Mouse (Mus musculus): ENCODE data around the gene Csnk1g2. TPM values are rescaled to one million over a fixed set of nuclear protein-coding genes. Genes with fewer than 3 reads are reported as not detected.

Gene Csnk1g2
- polyA plus RNA-seq, 1 experiment from 2014 or later: 250 TPM

- WGBS: 89% methylated on average over 4 of the region's 4 CpGs
- no peaks in the 10 kb centered on the region for H3K9me3 ChIP-seq
- H3K4me2 ChIP-seq (replicated peaks): no peak overlapping the region
- no peak overlapping the region for H3K27ac ChIP-seq
- no peaks in the 10 kb centered on the region for H3K27me3 ChIP-seq
- no peak overlapping the region for H3K9ac ChIP-seq
- no peak for ATAC-seq (ENCODE audit: insufficient number of reproducible peaks, insufficient read depth, low FRiP score, low TSS enrichment)
- peaks cover 70% of the 10 kb centered on the region for H3K36me3 ChIP-seq
- H3K4me1 ChIP-seq: peaks cover 28% of the 10 kb centered on the region
- H3K4me3 ChIP-seq: no peak overlapping the region
Measured at GRCm38 (mm10) chr10:80671251-80671650, 48.6 kb downstream of the Csnk1g2 start.

- H3K27ac ChIP-seq: no peak overlapping the region
- H3K36me3 ChIP-seq: peaks cover 62% of the 10 kb centered on the region
- no peak overlapping the region for H3K9ac ChIP-seq
- WGBS: 77% methylated on average over 11 of the region's 11 CpGs
- H3K4me1 ChIP-seq: peaks cover 30% of the 10 kb centered on the region
- H3K4me3 ChIP-seq: no peak overlapping the region
- ATAC-seq (ENCODE audit: insufficient number of reproducible peaks, insufficient read depth, low FRiP score, low TSS enrichment): no peak
- no peak overlapping the region for H3K4me2 ChIP-seq (replicated peaks)
- no peaks in the 10 kb centered on the region for H3K27me3 ChIP-seq
- no peaks in the 10 kb centered on the region for H3K9me3 ChIP-seq
Measured at GRCm38 (mm10) chr10:80671936-80672690, 49.5 kb downstream of the Csnk1g2 start.

- no peak overlapping the region for H3K27ac ChIP-seq
Measured at GRCm38 (mm10) chr10:80673690-80674089, 51.1 kb downstream of the Csnk1g2 start.

GRCm38 (mm10) chr10:80674161-80674711 is 51.6 kb downstream of the Csnk1g2 start:
- peaks cover 49% of the 10 kb centered on the region for H3K4me1 ChIP-seq
- no peaks in the 10 kb centered on the region for H3K9me3 ChIP-seq
- ATAC-seq (ENCODE audit: insufficient number of reproducible peaks, insufficient read depth, low FRiP score, low TSS enrichment): no peak
- 67% methylated on average over 5 of the region's 5 CpGs for WGBS
- peak overlapping the region; percentile 97 for H3K4me3 ChIP-seq
- peak overlapping the region; percentile 97 for H3K9ac ChIP-seq
- H3K27ac ChIP-seq: no peak overlapping the region
- H3K4me2 ChIP-seq (replicated peaks): peak overlapping the region; percentile 83
- peaks cover 40% of the 10 kb centered on the region for H3K36me3 ChIP-seq
- H3K27me3 ChIP-seq: no peaks in the 10 kb centered on the region

More at GRCm38 (mm10) chr10:80673690-80674089, 51.1 kb downstream of the Csnk1g2 start:
- no peak for ATAC-seq (ENCODE audit: insufficient number of reproducible peaks, insufficient read depth, low FRiP score, low TSS enrichment)
- Histone ChIP-seq H3K4me3 (peak overlapping the region; percentile 97; the same call in 1 of the 2 replicates), H3K36me3 (peaks cover 46% of the 10 kb centered on the region), H3K9me3 (no peaks in the 10 kb centered on the region), H3K4me2 (replicated peaks) (peak overlapping the region; percentile 83), H3K9ac (peak overlapping the region; percentile 97; the same call in 1 of the 2 replicates), H3K4me1 (peaks cover 46% of the 10 kb centered on the region), H3K27me3 (no peaks in the 10 kb centered on the region)
- WGBS: 91% methylated on average over 3 of the region's 3 CpGs

GRCm38 (mm10) chr10:80674851-80675404 is 52.3 kb downstream of the Csnk1g2 start:
- Histone ChIP-seq H3K9me3 (no peaks in the 10 kb centered on the region), H3K27ac (peak overlapping the region; percentile 83), H3K4me2 (replicated peaks) (peak overlapping the region; percentile 83), H3K27me3 (no peaks in the 10 kb centered on the region), H3K4me3 (peak overlapping the region; percentile 97), H3K36me3 (peaks cover 33% of the 10 kb centered on the region), H3K4me1 (peaks cover 49% of the 10 kb centered on the region), H3K9ac (peak overlapping the region; percentile 97)
- no peak for ATAC-seq (ENCODE audit: insufficient number of reproducible peaks, insufficient read depth, low FRiP score, low TSS enrichment)
- 20% methylated on average over 6 of the region's 6 CpGs for WGBS

GRCm38 (mm10) chr10:80675405-80676197 is 53.0 kb downstream of the Csnk1g2 start:
- ATAC-seq (ENCODE audit: insufficient number of reproducible peaks, insufficient read depth, low FRiP score, low TSS enrichment): 0 out of 2 replicates have a peak, but pooled peaks have one; percentile 3
- under 1% methylated on average over 45 of the region's 54 CpGs for WGBS
- H3K27ac ChIP-seq: peak overlapping the region; percentile 83
- H3K9me3 ChIP-seq: no peaks in the 10 kb centered on the region
- H3K4me1 ChIP-seq: peaks cover 49% of the 10 kb centered on the region
- H3K27me3 ChIP-seq: no peaks in the 10 kb centered on the region
- peak overlapping the region; percentile 97 for H3K9ac ChIP-seq
- peak overlapping the region; percentile 83 for H3K4me2 ChIP-seq (replicated peaks)
- H3K36me3 ChIP-seq: peaks cover 27% of the 10 kb centered on the region
- peak overlapping the region; percentile 97 for H3K4me3 ChIP-seq

- H3K27me3 ChIP-seq: no peaks in the 10 kb centered on the region
- peak overlapping the region; percentile 83 for H3K4me2 ChIP-seq (replicated peaks)
- peaks cover 19% of the 10 kb centered on the region for H3K36me3 ChIP-seq
- H3K9me3 ChIP-seq: no peaks in the 10 kb centered on the region
- WGBS: under 1% methylated on average over 74 of the region's 78 CpGs
- peak overlapping the region; percentile 97 for H3K9ac ChIP-seq
- peaks cover 49% of the 10 kb centered on the region for H3K4me1 ChIP-seq
- peak overlapping the region; percentile 97 for H3K4me3 ChIP-seq
- ATAC-seq (ENCODE audit: insufficient number of reproducible peaks, insufficient read depth, low FRiP score, low TSS enrichment): peak; percentile 89
- peak overlapping the region; percentile 99 for H3K27ac ChIP-seq
Measured at GRCm38 (mm10) chr10:80676198-80676928, 53.7 kb downstream of the Csnk1g2 start.

GRCm38 (mm10) chr10:80677128-80677875 is 54.7 kb downstream of the Csnk1g2 start:
- H3K4me2 ChIP-seq (replicated peaks): peak overlapping the region; percentile 83
- ATAC-seq (ENCODE audit: insufficient number of reproducible peaks, insufficient read depth, low FRiP score, low TSS enrichment): no peak
- WGBS: 29% methylated on average over 9 of the region's 9 CpGs
- H3K4me1 ChIP-seq: peaks cover 49% of the 10 kb centered on the region
- H3K27ac ChIP-seq: peak overlapping the region; percentile 99
- H3K9me3 ChIP-seq: no peaks in the 10 kb centered on the region
- peak overlapping the region; percentile 78 for H3K9ac ChIP-seq
- H3K27me3 ChIP-seq: no peaks in the 10 kb centered on the region
- peak overlapping the region; percentile 97 for H3K4me3 ChIP-seq
- H3K36me3 ChIP-seq: 0 out of 2 replicates have a peak, but pooled peaks cover 10% of the 10 kb centered on the region

- Histone ChIP-seq H3K36me3 (0 out of 2 replicates have a peak, but pooled peaks cover 3% of the 10 kb centered on the region), H3K4me2 (replicated peaks) (peak within 1 kb of the TSS; percentile 83), H3K27ac (peak within 1 kb of the TSS; percentile 99), H3K4me1 (peaks cover 42% of the 10 kb centered on the region), H3K27me3 (no peaks in the 10 kb centered on the region), H3K4me3 (peak within 1 kb of the TSS; percentile 97), H3K9ac (peak within 1 kb of the TSS; percentile 78), H3K9me3 (no peaks in the 10 kb centered on the region)
- WGBS: 28% methylated on average over 8 of the region's 8 CpGs
- ATAC-seq (ENCODE audit: insufficient number of reproducible peaks, insufficient read depth, low FRiP score, low TSS enrichment): no peak
Measured at GRCm38 (mm10) chr10:80677942-80678436, 55.4 kb downstream of the Csnk1g2 start, which contains the start of gene Mknk2. TSS of gene Mknk2 (minus strand) at chr10:80678112.

Measured in embryonic facial prominence, embryonic 12.5 days (tissue).